Mouse (Mus musculus) ovary, postnatal 36 days (tissue): ENCODE data around the gene Phlpp1.

Source experiments
- DNase-seq: peaks from one replicate; pipeline ENCODE4 v3.0.0; 2022; ENCODE audit warnings: low spot score, mixed read lengths

The Phlpp1 gene

DNA sequence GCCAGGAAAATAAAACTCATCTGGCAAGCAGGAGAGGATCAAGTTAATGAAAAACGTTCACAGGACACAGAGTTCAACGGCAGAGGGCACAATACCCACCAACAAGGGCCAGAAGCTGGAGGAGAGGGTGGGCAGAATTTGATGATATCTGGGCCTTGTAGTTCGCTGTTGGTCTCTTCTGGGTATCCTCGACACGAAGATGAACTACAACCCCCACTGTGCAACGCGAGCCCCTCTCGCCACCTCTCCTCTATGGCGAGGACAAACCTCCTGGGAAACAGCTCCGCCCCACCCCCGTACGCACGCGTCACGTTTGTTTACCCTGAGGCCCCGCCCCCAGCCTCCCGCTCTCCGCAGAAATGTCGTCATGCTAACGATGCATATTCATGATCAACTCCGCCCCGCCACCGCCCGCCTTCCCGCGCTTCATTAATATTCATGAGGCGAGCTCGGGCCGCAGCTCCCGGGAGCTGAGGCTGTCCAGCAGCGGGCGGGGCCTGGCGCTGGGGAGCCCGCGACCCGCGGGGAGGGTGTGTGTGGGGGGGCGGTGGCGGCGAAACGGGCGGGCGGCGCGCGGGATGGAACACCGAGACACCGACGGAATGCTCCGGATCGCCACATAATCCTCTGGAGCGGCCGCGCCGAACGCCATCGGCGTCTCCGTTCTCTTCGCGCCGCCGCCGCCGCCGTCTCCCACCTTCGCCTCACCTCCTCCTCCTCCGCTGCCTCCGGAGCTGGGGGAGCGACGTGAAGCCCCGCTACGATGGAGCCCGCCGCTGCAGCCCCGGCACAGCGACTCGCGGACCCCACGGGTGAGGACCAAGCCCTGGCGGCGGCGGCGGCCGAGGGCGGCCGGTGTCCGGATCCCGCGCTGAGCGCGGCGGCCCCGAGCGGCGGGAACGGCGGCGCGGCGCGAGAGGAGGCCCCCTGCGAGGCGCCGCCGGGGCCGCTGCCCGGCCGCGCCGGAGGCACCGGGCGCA lies at the start of gene Phlpp1:
Gene Phlpp1, plus strand, starts transcription at position 512 of the 980 bp plus-strand sequence.
- peak; percentile 100 for DNase-seq

GRCm38 (mm10) chr1:106126601-106127000 lies 45.0 kb upstream of the Phlpp1 start:
- DNase-seq = no peak

DNA sequence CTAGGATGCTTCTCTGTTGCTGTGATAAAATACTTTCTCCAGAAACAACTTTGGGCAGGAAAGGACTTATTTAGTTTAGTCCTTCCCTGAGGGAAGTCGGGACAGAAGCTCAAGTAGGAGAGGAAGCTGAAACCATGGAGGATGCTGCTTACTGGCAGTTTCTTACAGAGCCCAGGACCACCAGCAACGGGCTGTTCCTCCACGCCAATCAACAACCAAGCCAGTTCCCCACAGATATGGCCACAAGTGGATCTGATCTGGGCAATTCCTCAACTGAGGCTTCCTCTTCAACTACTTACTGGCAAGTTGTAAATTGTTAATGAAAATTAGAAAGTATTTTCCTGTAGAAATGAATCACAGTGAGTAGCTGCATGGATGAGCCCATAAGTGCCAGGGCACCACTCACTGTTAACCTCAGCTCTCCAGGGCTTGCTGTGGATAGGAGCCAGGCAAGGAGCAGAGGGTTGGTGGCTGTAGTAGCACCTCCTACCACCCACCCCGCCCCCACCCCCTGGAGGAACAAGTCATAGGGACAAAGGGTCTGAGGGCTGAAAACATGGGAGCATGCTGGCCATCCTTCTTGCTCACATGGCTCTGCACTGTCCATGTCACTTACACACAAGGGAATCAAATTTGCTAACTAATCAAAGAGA lies 39.7 kb upstream of the Phlpp1 start:
- DNase-seq = no peak

DNA sequence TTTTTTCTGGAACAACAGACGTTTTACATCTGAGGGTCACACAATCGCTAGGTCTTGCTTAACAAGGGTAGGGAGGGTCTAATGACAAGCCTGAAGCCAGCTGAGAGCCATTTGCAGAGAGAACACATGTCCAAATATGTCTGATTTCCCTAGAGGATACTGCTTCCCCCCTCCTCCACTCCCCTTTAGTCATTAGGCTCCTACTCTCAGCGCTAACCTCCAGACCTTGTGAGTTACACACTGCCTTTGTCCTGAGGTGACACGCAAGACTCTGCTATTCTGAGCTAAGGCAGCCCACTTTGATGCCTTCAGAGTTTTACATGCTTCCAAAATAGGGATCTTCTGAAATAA lies 39.2 kb upstream of the Phlpp1 start:
- DNase-seq = no peak

GRCm38 (mm10) chr1:106138691-106139090 lies 32.9 kb upstream of the Phlpp1 start:
- no peak for DNase-seq

DNA sequence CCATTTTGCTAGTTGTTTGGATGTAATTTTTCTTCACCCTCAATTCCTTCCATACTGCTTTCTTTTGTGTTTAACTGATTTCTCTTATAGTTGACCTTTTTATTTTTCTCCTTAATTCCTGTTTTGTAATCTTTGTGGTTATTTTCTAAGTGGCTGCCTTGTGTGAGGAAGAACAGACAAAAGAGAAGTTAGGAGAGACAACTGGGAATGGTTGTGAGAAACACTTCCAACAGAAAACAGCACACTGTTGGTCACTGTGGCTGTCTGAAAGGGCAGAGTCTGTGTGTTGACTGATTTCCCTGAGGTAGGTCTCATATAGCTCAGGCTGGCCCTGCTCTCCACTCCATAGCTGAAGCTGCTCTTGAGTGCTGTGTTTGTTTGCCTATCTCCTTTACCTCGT lies 32.4 kb upstream of the Phlpp1 start:
- no peak for DNase-seq

GRCm38 (mm10) chr1:106142010-106142409 lies 29.5 kb upstream of the Phlpp1 start:
- DNase-seq = no peak

DNA sequence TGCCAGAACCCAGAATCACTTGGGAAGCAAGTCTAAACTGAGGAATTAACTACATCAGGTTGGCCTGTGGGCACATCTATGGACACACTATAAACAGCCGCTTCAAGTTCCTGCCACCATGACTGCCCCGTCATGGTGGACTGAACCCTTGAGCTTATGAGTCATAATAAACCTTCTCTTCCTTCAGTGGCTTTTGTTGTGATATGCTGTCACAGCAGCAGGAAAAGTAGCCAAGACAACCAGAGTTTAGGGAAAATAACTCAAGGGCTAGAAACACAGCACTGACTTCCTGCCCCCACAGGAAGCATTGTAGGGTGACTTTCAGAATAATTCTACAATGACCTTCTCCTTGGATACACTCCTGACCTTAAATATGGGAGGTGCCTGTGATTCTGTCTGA lies 27.0 kb upstream of the Phlpp1 start:
- no peak for DNase-seq

- no peak for DNase-seq
Measured at GRCm38 (mm10) chr1:106145055-106145454, 26.5 kb upstream of the Phlpp1 start.

DNA sequence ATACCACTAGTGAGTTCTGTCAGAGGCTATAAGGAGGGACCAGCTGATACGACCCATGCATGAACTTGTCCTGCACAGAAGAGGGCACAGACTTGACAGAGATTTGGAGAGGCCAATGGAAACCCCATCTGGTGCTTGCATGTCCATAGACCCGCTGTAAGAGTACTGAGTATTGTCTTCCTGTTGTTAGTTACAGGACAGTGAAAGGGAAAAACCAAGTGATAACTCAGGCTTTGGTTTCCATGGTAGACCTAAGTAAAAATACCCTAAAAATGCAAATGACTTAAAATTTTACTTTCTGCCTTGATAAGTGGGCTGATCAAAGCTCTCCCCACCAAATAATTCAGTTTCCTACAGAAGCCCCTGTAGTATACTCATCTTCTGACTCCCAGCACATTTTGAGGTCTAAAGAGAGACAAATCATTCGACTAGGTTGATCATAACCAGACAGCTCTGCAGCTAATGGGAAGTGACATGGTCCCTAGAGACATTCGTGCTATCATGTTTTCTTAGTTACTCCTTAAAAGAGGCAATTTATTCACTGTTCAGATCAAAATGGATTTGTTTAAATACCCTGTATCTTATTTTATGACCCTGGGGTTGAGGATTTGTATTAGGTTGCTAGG lies 25.9 kb upstream of the Phlpp1 start:
- no peak for DNase-seq

DNA sequence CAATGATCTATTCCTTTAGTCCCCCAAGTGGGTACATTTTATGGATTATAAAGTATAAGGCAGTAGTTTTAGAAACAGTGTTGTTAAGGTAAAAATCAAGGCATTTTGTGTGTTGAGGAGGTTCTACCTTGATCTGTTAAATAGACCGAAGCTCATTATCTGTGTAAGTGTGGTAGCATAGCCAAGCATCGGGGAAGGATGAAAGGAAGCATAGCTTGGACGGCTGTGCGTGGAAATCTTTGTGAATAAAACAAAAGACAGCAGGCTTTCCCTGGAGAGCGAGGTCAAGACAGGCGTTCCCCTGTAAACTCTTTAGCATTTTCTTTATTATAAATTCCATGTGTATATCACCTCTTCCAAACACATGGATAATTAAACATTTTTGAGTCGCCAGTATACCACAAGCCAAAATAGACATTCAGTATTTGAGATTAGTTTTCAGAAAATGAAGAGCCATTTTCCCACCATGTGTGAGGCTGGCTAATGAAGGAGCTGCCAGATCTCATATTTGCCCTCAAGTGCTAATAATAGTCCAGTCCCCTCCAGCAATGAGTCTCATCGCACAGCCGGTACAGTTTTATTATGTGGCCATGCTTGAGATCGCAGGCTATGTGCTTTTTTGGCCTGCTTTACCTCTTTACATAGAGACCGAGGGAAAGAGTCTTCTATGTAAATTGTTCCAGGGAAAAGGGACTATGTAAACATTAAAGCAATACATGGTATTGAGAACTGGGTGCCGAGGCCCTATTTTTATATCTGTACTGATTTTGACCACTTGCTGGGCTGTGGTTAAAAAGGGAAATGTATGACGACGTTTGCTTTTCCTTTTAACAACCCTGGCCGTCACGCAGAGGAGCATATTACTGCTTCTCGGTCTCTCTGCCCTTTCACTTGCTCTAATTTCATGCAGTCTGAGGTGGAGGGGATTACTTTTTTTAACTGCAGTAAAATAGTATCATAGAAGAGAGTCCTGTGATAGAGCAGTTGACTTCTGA lies 22.9 kb upstream of the Phlpp1 start:
- no peak for DNase-seq

- peak; percentile 18 for DNase-seq
Measured at GRCm38 (mm10) chr1:106151846-106152245, 19.7 kb upstream of the Phlpp1 start.

DNA sequence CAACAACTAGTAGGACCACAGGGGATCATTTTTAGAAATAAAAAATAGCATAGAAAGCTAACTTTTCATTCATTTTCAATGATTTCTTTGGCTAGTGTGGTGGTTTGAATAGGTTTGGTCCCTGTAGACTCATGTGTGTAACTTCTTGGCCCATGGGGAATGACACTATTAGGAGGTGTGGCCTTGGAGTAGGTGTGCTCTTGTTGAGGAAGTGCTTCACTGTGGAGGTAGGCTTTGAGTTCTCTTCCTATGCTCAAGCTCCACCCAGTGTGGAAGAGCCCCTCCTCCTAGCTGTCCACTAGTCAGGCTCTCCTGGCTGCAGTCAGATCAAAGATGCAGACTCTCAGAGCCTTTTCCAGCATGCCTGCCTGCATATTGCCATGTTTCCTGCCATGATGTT lies 18.8 kb upstream of the Phlpp1 start:
- no peak for DNase-seq

GRCm38 (mm10) chr1:106154590-106154989 lies 17.0 kb upstream of the Phlpp1 start:
- no peak for DNase-seq

DNA sequence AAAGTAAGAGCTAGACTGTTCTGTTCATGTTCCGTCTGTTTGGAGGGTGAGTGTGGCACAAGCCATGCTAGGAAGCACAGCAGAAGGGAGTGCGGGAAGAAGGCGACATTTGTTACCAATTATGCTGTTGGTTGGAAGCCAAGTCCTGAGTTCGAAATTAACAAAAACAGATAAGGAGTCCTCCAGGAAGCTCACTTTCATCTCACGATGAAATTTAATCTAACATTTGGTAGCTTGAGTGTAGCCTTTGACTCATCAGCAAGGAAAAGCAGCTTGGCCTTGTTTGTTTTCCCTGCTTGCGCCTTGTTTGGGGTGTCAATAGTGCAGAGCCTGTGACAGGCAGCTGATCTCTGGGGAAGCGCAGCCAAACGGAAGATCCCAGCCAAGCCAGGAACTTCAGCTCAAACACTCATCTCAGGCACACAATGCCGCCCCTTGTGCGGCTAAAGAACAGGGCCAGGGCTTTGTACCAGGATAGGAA lies 16.4 kb upstream of the Phlpp1 start:
- no peak for DNase-seq

DNA sequence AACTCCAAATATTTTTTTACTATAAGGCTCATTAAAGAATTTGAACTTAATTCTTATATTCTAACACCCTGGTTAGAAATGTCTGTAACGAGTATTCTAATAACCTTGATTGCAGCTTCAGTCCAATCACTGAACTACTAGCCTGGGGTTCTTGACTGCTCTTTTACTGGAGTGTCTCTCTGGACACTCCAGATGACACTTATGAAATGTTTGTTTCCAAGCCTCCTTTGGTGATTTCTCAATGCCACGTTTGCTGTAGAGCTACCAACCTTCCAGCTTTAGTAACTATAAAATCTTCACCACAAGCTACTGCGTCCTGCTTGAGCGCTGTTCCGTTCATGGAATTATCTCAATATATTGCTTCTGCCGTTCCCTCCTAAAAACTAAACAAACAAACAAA lies 15.8 kb upstream of the Phlpp1 start:
- no peak for DNase-seq

DNA sequence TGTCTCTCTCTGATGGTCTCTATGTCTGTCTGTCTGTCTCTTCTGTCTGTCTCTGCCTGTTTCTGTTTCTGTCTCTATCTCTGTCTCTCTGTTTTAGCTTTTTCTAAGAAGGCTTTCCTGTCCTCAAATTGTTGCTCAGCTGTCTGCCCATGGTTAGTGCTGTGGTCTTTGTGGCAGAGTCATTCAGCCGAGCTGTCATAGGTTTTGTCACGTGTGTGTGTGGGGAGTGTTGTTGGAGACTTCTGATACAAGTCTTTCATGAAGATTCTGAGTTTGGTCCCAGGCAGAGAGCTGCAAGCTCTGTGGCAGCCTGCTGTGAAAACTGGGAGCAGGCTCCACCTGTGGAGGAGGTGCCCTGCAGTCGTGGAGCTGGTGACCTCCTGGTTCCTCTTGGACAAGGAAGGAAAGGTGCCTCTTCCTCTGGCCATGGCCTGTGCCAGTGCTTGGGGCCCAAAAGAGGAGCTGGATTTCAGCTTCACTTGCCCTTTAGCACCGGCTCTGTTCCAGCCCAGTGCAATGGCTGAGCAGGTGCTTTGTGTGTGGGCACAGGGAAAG lies 13.5 kb upstream of the Phlpp1 start:
- DNase-seq = no peak

DNA sequence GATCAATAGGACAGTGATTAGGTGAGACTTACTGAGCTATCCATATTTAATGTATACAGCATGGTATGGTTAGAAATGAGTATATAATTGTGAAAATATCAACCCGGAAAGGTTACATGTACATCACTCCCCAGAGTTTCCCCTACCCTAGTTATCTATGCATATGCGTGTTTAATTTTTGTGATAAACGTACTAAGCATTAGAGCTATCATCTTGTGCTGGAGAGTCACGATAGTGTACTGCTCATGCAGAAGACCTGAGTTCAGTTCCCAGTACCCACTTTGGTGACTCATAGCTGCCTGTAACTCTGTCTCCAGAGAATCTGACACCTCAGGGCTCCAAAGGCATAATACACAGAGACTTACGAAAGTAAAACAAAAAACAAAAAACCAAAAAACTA lies 11.9 kb upstream of the Phlpp1 start:
- DNase-seq = no peak

GRCm38 (mm10) chr1:106160916-106161315 lies 10.6 kb upstream of the Phlpp1 start:
- DNase-seq = no peak

DNA sequence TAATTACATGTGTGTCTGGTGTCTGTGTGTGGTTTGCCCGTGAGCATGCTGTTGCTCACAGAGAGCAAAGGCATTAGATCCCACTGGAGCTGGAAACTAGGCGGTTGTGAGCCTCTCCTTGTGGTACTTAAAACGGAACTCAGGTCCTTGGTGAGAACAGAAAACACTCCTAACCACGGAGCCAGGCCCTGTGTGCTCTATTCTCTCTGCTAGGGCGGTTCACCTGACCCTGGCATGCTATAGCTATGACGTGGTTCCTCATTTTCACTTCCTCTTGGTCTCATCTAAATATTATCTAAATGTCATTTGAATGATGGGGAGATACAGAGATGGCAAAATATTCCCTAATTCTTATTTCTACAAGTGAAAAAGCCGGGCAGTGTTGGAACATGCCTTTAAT lies 9.0 kb upstream of the Phlpp1 start:
- no peak for DNase-seq

GRCm38 (mm10) chr1:106163401-106163800 lies 8.2 kb upstream of the Phlpp1 start:
- no peak for DNase-seq
